Mouse (Mus musculus) E14TG2a.4 (cell line): ENCODE results near the gene Sp6.

Source experiments
- CTCF ChIP-seq: conservative IDR thresholded peaks from 2 replicates; pipeline ENCODE4 v1.5.1; 2014; ENCODE audit warnings: low read length
- NANOG ChIP-seq: IDR thresholded peaks from 2 replicates; pipeline ENCODE4 v1.6.1; 2014; ENCODE audit warnings: borderline replicate concordance, low read length, mixed read lengths
- POU5F1 ChIP-seq: IDR thresholded peaks from 2 replicates; pipeline ENCODE4 v1.6.1; 2014; ENCODE audit warnings: low read length, borderline replicate concordance

- TF ChIP-seq CTCF: peak; percentile 89
- TF ChIP-seq NANOG: no peak
- TF ChIP-seq POU5F1: no peak
Observed at GRCm38 (mm10) chr11:96982355-96982754, 30.8 kb upstream of the Sp6 start.
